Mouse (Mus musculus): Measurements from ENCODE around the gene Lmod1. TPM values are rescaled to one million over a fixed set of nuclear protein-coding genes. Genes with fewer than 3 reads are reported as not detected.

Gene Lmod1
- total and polyA plus RNA-seq, 3 experiments: not detected

- dilution Hi-C loops (cut with MboI; ENCODE audit: extremely low pct_ligation_motif_present, extremely low pct_unique_long_range_greater_than_20kb, low sequenced_read_pairs): no loop called here
- no peak for TF ChIP-seq UBTF (IDR thresholded peaks at IDR 0.05; ENCODE audit: low read depth, low read length)
- TF ChIP-seq PAX5 (IDR thresholded peaks at IDR 0.05; ENCODE audit: low read length): no peak
- TF ChIP-seq ZNF384 (IDR thresholded peaks at IDR 0.05; ENCODE audit: low read depth, low read length): no peak
- no peak; the same call in 1 of the 2 replicates for TF ChIP-seq RAD21 (IDR thresholded peaks at IDR 0.05; ENCODE audit: low read depth, low read length)
- no peak for TF ChIP-seq IRF4 (IDR thresholded peaks at IDR 0.05; ENCODE audit: low read depth, low read length)
- no peak for TF ChIP-seq SIN3A (IDR thresholded peaks at IDR 0.05; ENCODE audit: low read length)
- TF ChIP-seq USF1 (IDR thresholded peaks at IDR 0.05; ENCODE audit: low read depth, low read length): no peak
- no peak for TF ChIP-seq TBP (conservative IDR thresholded peaks at IDR 0.05; ENCODE audit: low read depth, low read length)
- TF ChIP-seq JUND (conservative IDR thresholded peaks at IDR 0.05; ENCODE audit: low read depth, low read length): no peak
- TF ChIP-seq ZKSCAN1 (IDR thresholded peaks at IDR 0.05; ENCODE audit: borderline replicate concordance, low read depth, low read length): no peak
- TF ChIP-seq CTCF (conservative IDR thresholded peaks at IDR 0.05 in 1 of 2, IDR thresholded peaks at IDR 0.05 in 1 of 2; ENCODE audit: low read depth in 2 of 2, low read length in 2 of 2): no peak
- Histone ChIP-seq H3K4me2 (ENCODE audit: insufficient read depth, low read depth, poor library complexity, severe bottlenecking) (no peak overlapping the region), H3K9me3 (replicated peaks; ENCODE audit: low read length) (peaks cover 6% of the 10 kb centered on the region), H3K36me3 (replicated peaks in 1 of 2; ENCODE audit: control insufficient read depth in 1 of 2, insufficient read depth in 1 of 2, low read length in 1 of 2) (no peaks in the 10 kb centered on the region), H3K9ac (ENCODE audit: insufficient read depth, low read depth) (no peak overlapping the region), H3K27me3 (replicated peaks) (no peaks in the 10 kb centered on the region), H3K4me1 (ENCODE audit: control insufficient read depth in 1 of 2, insufficient read depth in 2 of 2) (peaks cover 6 to 15% of the 10 kb centered on the region in 2 experiments; a peak in 3 of 4 replicates), H3K4me3 (replicated peaks in 1 of 3; ENCODE audit: low read depth in 2 of 3, low read length in 2 of 3, poor library complexity in 1 of 3) (no peak overlapping the region), H3K27ac (ENCODE audit: insufficient read depth, low read depth) (no peak overlapping the region), H3K79me2 (replicated peaks; ENCODE audit: control insufficient read depth, extremely low read depth, insufficient read depth, poor library complexity, severe bottlenecking) (no peaks in the 10 kb centered on the region)
- DNase-seq (ENCODE audit: extremely low read depth): no peak
- in situ Hi-C loops (cut with MboI; ENCODE audit: low pct_ligation_motif_present, low pct_unique_long_range_greater_than_20kb, low sequenced_read_pairs): no loop called here
These were observed 37.5 kb downstream of the Lmod1 start for GRCm38 (mm10) chr1:135362115-135362514.

GRCm38 (mm10) chr1:135363446-135363845 lies 38.8 kb downstream of the Lmod1 start:
- Histone ChIP-seq H3K9me3 (replicated peaks; ENCODE audit: low read length) (peaks cover 6% of the 10 kb centered on the region), H3K9ac (ENCODE audit: insufficient read depth, low read depth) (no peak overlapping the region), H3K79me2 (replicated peaks; ENCODE audit: control insufficient read depth, extremely low read depth, insufficient read depth, poor library complexity, severe bottlenecking) (no peaks in the 10 kb centered on the region), H3K27me3 (replicated peaks) (no peaks in the 10 kb centered on the region), H3K4me2 (ENCODE audit: insufficient read depth, low read depth, poor library complexity, severe bottlenecking) (no peak overlapping the region), H3K27ac (ENCODE audit: insufficient read depth, low read depth) (no peak overlapping the region), H3K4me1 (ENCODE audit: control insufficient read depth in 1 of 2, insufficient read depth in 2 of 2) (peaks cover 0 to 7% of the 10 kb centered on the region in 2 experiments; a peak in 2 of 4 replicates), H3K4me3 (replicated peaks in 1 of 3; ENCODE audit: low read depth in 2 of 3, low read length in 2 of 3, poor library complexity in 1 of 3) (no peak overlapping the region), H3K36me3 (replicated peaks in 1 of 2; ENCODE audit: control insufficient read depth in 1 of 2, insufficient read depth in 1 of 2, low read length in 1 of 2) (no peaks in the 10 kb centered on the region)
- dilution Hi-C loops (cut with MboI; ENCODE audit: extremely low pct_ligation_motif_present, extremely low pct_unique_long_range_greater_than_20kb, low sequenced_read_pairs): no loop called here
- TF ChIP-seq GABPA (IDR thresholded peaks at IDR 0.05; ENCODE audit: insufficient replicate concordance, low read depth, low read length) (no peak), RCOR1 (conservative IDR thresholded peaks at IDR 0.05; ENCODE audit: low read depth, low read length) (no peak), ETS1 (conservative IDR thresholded peaks at IDR 0.05; ENCODE audit: low read depth, low read length) (no peak), PAX5 (IDR thresholded peaks at IDR 0.05; ENCODE audit: low read length) (no peak), SIN3A (IDR thresholded peaks at IDR 0.05; ENCODE audit: low read length) (no peak), BHLHE40 (IDR thresholded peaks at IDR 0.05; ENCODE audit: low read depth, low read length) (no peak), MXI1 (IDR thresholded peaks at IDR 0.05; ENCODE audit: low read depth, low read length) (no peak), TBP (conservative IDR thresholded peaks at IDR 0.05; ENCODE audit: low read depth, low read length) (no peak), UBTF (IDR thresholded peaks at IDR 0.05; ENCODE audit: low read depth, low read length) (no peak), CHD2 (IDR thresholded peaks at IDR 0.05; ENCODE audit: low read length) (no peak), POLR2AphosphoS2 (IDR thresholded peaks at IDR 0.05; ENCODE audit: low read depth, low read length) (no peak), JUN (IDR thresholded peaks at IDR 0.05; ENCODE audit: insufficient read depth, low read depth, low read length) (no peak), MEF2A (IDR thresholded peaks at IDR 0.05; ENCODE audit: borderline replicate concordance, low read depth, low read length) (no peak), TCF12 (IDR thresholded peaks at IDR 0.05; ENCODE audit: low read depth, low read length) (no peak)
- in situ Hi-C loops (cut with MboI; ENCODE audit: low pct_ligation_motif_present, low pct_unique_long_range_greater_than_20kb, low sequenced_read_pairs): no loop called here
- no peak for DNase-seq (ENCODE audit: extremely low read depth)

Data from CH12.LX (cell line).